Mouse (Mus musculus) hindbrain, embryonic 10.5 days (tissue): ENCODE measurements around the gene Prkar2b. TPM values are rescaled to one million over a fixed set of nuclear protein-coding genes. Genes with fewer than 3 reads are reported as not detected.

ENCODE experiments used
- DNase-seq: peaks from one replicate; pipeline ENCODE4 v3.0.0-alpha.2; 2017; ENCODE audit warnings: low spot score
- H3K27ac ChIP-seq: fragments of 300-500 bp; sonication (generic); 2 replicates; pipeline ENCODE4 v1.5.1; 2016; ENCODE audit warnings: mild to moderate bottlenecking, moderate library complexity
- H3K27me3 ChIP-seq: fragments of 300-500 bp; sonication (generic); 2 replicates; pipeline ENCODE4 v1.6.1; 2016; ENCODE audit warnings: mild to moderate bottlenecking; ENCODE audit not compliant: poor library complexity, insufficient read depth, severe bottlenecking
- H3K36me3 ChIP-seq: fragments of 300-500 bp; sonication (generic); 2 replicates; pipeline ENCODE4 v1.6.1; 2016; ENCODE audit warnings: mild to moderate bottlenecking, moderate library complexity
- H3K4me1 ChIP-seq: fragments of 300-500 bp; sonication (generic); replicated peaks from 2 replicates; pipeline ENCODE4 v1.6.1; 2016; ENCODE audit warnings: mild to moderate bottlenecking
- H3K4me3 ChIP-seq: fragments of 300-500 bp; sonication (generic); 2 replicates; pipeline ENCODE4 v1.5.1; 2016; ENCODE audit warnings: mild to moderate bottlenecking, moderate library complexity
- H3K9me3 ChIP-seq: fragments of 300-500 bp; sonication (generic); 2 replicates; pipeline ENCODE4 v1.6.1; 2016; ENCODE audit warnings: mild to moderate bottlenecking, moderate library complexity
- WGBS: fragments of 180-500 bp; shearing (Covaris S2); methylation state at CpG from one replicate; pipeline ENCODE4 v1.1.7; 2016; 5-methylcytosine and 5-hydroxymethylcytosine counted together
- polyA plus RNA-seq: library from polyadenylated mRNA; unstranded; fragments of >200 nt; fragmentation: Nextera tagmentation; extraction: Ambion mirVana; gene quantifications from 2 replicates; pipeline ENCODE4 v1.2.1, GENCODE M21; 2016

Prkar2b gene
- polyA plus RNA-seq, 1 experiment from 2014 or later, result 40.4 TPM

DNA sequence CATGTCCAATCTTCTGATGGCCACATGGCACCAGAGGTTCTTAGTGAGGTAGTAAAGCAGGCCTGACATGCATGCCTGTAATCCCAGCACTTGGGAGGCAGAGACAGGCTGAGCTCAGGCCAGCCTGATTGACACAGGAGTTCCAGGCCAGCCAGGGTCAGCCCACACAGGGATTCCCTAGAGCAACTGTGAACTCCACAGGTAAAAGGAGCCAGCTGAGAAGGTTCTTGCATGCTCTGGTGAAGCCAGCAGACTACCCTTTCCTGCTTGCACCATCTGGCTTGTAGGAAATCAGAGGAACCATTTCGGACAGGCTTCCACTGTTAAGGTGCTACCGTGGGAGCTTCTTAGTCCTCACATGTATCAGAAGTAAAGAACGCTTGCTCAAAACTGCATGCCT lies 5.3 kb downstream of the Prkar2b start:
- no peak overlapping the region for H3K4me3 ChIP-seq
- WGBS, result 94% methylated on average over 3 of the region's 3 CpGs
- H3K27ac ChIP-seq, result no peak overlapping the region
- H3K9me3 ChIP-seq, result no peaks in the 10 kb centered on the region
- H3K27me3 ChIP-seq, result no peaks in the 10 kb centered on the region
- no peaks in the 10 kb centered on the region for H3K36me3 ChIP-seq
- peaks cover 23% of the 10 kb centered on the region for H3K4me1 ChIP-seq
- DNase-seq, result no peak

DNA sequence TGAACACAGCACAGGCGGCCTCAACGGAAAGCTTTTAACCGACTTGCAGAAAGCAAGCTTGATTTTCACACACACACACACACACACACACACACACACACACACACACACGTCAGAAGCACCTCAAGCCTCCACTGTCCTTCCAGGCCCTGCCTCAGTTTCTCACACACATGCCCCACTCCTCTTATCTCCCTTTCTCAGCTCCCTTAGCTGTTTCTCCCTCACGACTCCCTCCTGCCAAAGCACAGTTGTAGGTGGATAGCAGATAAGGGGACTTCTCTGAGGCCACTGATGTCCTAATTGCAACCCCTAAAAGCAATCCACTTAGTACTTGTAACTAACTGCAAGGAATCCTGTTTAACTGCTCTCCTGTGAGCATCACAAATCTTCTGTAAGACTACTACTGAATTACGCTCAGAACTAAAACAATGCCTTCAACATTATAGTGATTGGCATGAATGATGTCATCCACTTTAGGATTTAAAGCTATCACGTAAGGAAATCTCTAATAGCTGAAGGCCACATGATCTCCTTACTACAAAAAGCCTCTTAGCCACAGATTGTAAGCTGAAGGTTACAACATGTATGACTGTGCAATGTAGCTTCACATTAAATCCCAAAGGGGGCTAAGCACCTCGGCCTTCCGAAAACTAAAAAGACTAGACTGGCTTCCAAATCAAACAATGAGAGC lies 6.5 kb downstream of the Prkar2b start:
- Histone ChIP-seq H3K4me3 (no peak overlapping the region), H3K4me1 (peaks cover 19% of the 10 kb centered on the region), H3K27me3 (no peaks in the 10 kb centered on the region), H3K36me3 (no peaks in the 10 kb centered on the region), H3K27ac (peak overlapping the region; percentile 6; the same call in 1 of the 2 replicates), H3K9me3 (no peaks in the 10 kb centered on the region)
- no peak for DNase-seq
- WGBS, result 80% methylated on average over 9 of the region's 9 CpGs

DNA sequence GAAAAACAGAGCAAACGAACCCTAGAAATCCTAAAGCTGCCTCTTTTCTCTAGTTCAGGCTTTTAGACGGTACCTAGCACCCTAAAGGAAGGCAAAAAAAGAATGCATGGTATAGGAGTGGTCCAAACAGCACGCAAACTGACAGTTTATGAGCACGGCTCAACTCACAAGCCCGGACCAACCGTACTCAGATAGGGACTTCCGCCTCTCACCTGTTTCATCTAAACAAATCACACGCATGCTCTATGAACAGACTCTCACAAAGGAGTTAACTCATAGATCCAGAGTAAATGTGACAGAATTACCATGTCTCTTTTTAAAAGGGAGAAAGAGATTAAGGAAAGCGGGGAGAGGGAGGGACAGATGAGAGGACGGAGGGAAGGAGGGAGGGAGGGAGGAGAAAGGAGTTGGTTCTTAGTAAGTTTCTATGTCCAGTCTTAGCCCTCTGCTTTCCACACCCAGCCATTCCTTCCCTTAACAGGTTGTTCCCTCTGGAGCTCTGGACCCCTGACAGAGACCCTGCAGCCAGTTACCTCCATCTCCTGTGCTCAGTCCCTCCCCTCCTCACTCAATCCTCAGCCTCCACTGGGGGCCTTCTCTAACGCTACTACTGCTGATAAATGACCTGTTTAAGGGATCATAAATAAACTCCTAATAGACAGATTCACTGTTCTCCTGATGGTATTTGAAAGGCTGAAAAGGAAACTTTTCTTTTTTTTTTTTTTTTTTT lies 7.3 kb downstream of the Prkar2b start:
- H3K9me3 ChIP-seq, result no peaks in the 10 kb centered on the region
- no peak for DNase-seq
- H3K27me3 ChIP-seq, result no peaks in the 10 kb centered on the region
- H3K36me3 ChIP-seq, result no peaks in the 10 kb centered on the region
- 0 out of 2 replicates have a peak overlapping the region, but pooled peaks have one; percentile 25 for H3K27ac ChIP-seq
- H3K4me1 ChIP-seq, result peaks cover 11% of the 10 kb centered on the region
- no peak overlapping the region for H3K4me3 ChIP-seq
- 77% methylated on average over 11 of the region's 11 CpGs for WGBS

DNA sequence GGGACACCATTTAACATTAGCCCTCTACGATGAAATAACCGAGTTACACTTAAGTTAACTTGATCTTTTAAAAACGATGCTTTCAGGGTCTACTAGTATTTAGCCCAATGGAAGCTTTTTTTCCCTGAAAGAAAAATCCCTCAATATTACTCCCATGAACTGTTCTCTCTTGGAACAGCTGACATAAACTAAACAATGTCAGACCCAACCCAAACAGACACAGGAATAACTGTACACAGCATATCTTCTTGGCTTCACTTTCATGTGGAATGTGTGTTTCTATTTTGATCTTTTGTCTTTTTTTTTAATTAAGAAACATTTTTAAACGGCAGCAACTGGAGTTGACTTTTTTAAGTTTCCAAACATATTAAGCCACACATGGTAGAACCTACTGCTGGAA lies 8.2 kb downstream of the Prkar2b start:
- Histone ChIP-seq H3K4me1 (peaks cover 4% of the 10 kb centered on the region; the same call in 1 of the 2 replicates), H3K27ac (no peak overlapping the region), H3K27me3 (no peaks in the 10 kb centered on the region), H3K9me3 (no peaks in the 10 kb centered on the region), H3K4me3 (no peak overlapping the region), H3K36me3 (no peaks in the 10 kb centered on the region)
- DNase-seq, result no peak
- whole genome bisulfite sequencing, result 87% methylated on average over 4 of the region's 4 CpGs

DNA sequence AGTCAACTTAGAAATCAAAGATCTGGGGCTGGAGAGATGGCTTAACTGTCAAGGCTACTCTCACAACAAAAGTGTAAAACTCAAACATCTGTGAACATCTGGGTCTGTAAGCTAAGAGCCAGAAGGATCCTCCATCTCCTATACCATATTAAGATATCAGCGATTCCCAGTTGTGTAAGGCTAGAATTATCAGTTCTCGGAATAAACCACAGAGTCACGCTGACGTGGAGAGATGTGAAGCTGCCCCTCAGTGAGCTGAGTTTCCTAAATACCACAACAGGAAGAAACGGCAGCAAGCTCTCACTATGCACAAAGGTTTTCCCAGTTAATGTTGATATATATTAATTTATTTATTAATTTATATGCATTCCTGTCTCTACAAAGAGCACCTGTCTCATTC lies 10.9 kb downstream of the Prkar2b start:
- H3K27ac ChIP-seq, result no peak overlapping the region
- H3K4me1 ChIP-seq, result peaks cover 6% of the 10 kb centered on the region
- H3K27me3 ChIP-seq, result no peaks in the 10 kb centered on the region
- H3K36me3 ChIP-seq, result no peaks in the 10 kb centered on the region
- no peak for DNase-seq
- no peak overlapping the region for H3K4me3 ChIP-seq
- no peaks in the 10 kb centered on the region for H3K9me3 ChIP-seq
- WGBS, result 85% methylated on average over 5 of the region's 5 CpGs

DNA sequence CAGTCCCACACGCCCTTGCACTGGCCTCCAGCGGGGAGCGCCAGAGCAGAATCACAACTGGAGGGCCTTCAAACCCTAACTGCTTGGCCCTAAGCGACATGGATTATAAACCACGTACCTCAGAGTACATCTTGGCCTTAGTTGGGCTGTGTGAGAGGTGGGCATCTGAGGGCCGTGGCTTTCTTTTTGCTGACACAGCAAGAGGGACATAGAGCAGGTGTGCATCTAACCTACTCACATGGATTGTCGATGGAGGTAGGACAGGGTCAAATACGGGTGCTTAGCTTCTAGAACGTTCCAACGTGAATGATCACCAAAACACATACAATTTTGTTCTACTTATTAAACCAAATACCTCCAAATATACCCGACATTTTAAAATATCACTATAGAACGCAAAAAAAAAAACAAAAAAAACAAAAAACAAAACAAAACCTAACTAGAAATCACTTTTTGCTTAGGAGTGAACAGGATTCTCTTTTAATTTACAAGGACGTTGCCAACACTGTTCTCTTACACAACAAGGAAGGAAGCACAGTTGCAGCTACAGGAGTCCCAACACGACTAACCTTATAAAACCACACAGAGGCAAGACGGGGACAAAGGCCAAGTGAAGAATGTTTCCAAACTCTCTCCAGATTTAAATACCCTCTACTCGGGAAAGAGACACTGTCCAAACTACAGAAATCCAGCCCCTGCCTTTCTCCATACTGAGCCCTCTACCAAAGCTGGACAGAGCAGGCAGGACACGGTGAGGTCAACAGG lies 15.3 kb downstream of the Prkar2b start:
- peaks cover 11% of the 10 kb centered on the region for H3K4me1 ChIP-seq
- H3K4me3 ChIP-seq, result no peak overlapping the region
- no peaks in the 10 kb centered on the region for H3K27me3 ChIP-seq
- no peaks in the 10 kb centered on the region for H3K9me3 ChIP-seq
- 82% methylated on average over 17 of the region's 17 CpGs for WGBS
- peak overlapping the region; percentile 50 for H3K27ac ChIP-seq
- H3K36me3 ChIP-seq, result no peaks in the 10 kb centered on the region
- no peak for DNase-seq

DNA sequence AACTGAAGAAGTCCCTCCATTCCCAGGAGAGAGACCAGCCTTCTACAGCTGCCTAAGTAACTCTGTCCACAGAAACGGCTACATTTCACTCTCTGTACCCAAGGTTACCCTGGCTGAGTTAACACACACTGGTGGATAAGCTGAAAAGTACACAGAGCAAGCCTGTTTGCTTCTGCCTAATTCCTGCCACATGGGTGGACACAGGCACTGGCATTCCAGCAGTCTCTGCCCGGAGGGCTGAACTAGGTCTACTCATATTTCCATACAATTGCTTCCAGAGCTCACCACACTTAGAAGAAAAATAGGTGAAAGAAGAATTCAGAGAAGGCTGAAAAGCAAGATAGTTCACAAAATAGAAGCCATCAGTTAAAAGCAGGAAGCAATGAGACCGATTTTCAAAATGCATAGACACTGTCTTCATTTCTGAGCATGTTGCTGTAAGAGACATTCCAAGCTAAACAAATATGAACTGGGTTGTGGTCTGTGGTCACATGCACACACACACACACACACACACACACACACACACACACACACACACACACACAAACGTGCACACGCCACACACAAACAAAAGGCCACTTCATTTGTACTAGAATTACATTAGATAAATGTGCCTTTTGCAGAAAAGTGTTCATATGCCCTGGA lies 16.5 kb downstream of the Prkar2b start:
- peak overlapping the region; percentile 50 for H3K27ac ChIP-seq
- H3K27me3 ChIP-seq, result no peaks in the 10 kb centered on the region
- peak; percentile 52 for DNase-seq
- H3K4me3 ChIP-seq, result no peak overlapping the region
- WGBS, result 65% methylated on average over 5 of the region's 5 CpGs
- H3K4me1 ChIP-seq, result peaks cover 11% of the 10 kb centered on the region
- no peaks in the 10 kb centered on the region for H3K9me3 ChIP-seq
- H3K36me3 ChIP-seq, result no peaks in the 10 kb centered on the region

DNA sequence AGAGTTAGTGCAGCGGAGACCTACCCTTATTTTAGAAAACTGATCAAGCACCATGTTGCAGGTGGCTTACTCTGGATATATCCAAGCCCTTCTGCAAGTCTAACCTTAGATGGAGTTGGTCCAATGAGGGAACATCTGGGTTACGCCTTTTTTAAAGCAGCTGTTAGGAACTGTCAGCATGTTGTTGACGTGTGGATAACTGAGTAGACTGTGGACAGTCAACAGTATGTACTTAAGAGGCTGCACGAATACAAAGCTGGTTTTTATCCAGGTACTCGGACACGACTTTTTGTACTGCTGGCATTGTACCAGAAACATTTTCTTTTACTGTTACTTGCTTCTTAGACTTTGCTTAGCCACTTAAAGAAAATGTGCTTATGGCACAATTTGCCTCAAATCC lies 27.6 kb downstream of the Prkar2b start:
- WGBS, result 90% methylated on average over 6 of the region's 6 CpGs
- Histone ChIP-seq H3K27me3 (no peaks in the 10 kb centered on the region), H3K9me3 (no peaks in the 10 kb centered on the region), H3K36me3 (no peaks in the 10 kb centered on the region), H3K27ac (no peak overlapping the region), H3K4me1 (no peaks in the 10 kb centered on the region), H3K4me3 (no peak overlapping the region)
- no peak for DNase-seq

DNA sequence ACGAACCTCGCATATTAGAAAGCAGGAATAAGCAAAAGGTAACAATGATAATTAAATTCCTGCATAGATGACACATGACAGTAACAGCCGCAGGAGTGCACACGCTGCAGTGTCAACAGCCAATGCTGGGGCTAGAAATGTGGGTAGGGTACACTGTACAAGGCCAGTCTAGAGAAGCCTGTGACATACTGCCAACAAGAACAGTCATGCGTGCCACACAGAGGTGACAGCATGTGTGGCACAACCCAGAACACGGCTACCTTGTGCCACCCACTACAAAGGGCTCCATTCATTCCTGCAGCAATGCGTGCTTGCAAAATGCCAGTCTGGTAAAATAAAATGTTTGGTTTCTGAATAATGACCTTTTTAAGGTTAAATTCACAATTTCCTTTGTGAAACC lies 28.2 kb downstream of the Prkar2b start:
- no peaks in the 10 kb centered on the region for H3K27me3 ChIP-seq
- H3K4me3 ChIP-seq, result no peak overlapping the region
- DNase-seq, result no peak
- no peaks in the 10 kb centered on the region for H3K9me3 ChIP-seq
- H3K36me3 ChIP-seq, result no peaks in the 10 kb centered on the region
- WGBS, result 94% methylated on average over 7 of the region's 7 CpGs
- no peaks in the 10 kb centered on the region for H3K4me1 ChIP-seq
- H3K27ac ChIP-seq, result no peak overlapping the region

DNA sequence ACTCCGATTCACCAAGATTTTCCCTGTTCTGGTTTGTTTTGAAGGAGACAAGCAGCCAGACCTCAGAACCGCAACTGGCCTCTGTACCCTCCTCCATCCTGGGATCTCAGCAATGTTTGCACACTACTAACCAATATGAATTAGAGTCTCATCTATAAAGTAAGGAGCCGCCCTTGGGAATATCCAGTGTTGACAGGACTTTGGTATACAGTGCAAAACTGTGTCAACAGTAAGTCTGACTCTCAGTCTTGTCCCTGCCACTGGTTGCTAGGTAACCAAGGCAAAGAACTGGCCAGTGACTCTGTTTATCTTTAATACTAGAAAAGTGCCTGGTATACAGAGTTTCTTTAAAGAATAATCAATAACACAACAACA lies 42.7 kb downstream of the Prkar2b start:
- Histone ChIP-seq H3K36me3 (0 out of 2 replicates have a peak, but pooled peaks cover 3% of the 10 kb centered on the region), H3K27me3 (no peaks in the 10 kb centered on the region), H3K4me3 (no peak overlapping the region), H3K4me1 (peaks cover 18% of the 10 kb centered on the region; the same call in 1 of the 2 replicates), H3K27ac (no peak overlapping the region), H3K9me3 (no peaks in the 10 kb centered on the region)
- no peak for DNase-seq
- WGBS, result 69% methylated on average over 3 of the region's 3 CpGs

DNA sequence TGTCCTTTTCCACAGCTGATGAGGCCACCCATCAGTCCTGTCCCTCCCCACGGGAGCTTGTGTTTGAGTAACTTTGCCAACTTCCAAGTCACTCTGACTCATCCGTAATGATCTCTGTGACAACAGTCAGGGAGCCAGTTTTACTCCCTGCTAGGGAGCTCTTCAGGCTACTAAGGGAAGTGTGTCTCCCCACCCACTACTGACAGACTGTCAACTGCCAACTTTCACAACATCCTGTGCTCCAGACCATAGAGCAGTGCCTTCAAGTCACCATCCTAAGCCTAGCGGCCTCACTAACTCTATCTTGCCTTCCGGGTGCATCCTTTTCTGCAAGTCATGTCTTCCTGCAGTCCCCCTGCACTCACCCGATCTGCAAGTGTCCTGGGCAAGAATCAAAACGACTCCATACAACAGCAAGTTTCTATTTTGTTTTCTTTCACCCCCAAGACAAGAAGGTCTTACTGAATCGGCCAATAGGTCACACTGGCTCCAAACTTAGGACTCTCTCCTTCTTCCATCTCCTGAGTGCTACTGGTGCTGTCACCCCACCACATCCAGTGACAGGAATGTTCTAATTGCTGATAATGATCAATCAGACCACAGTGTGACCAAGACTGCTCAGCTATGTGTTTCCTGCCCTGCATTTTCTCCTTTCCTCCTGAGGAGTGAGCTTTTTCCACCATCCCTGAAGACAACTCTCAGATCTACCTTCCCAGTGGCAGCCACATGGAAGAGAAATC lies 43.3 kb downstream of the Prkar2b start:
- Histone ChIP-seq H3K27ac (no peak overlapping the region), H3K36me3 (0 out of 2 replicates have a peak, but pooled peaks cover 3% of the 10 kb centered on the region), H3K4me1 (peaks cover 20% of the 10 kb centered on the region; the same call in 1 of the 2 replicates), H3K27me3 (no peaks in the 10 kb centered on the region), H3K9me3 (no peaks in the 10 kb centered on the region), H3K4me3 (no peak overlapping the region)
- DNase-seq, result no peak
- WGBS, result 63% methylated on average over 7 of the region's 7 CpGs

DNA sequence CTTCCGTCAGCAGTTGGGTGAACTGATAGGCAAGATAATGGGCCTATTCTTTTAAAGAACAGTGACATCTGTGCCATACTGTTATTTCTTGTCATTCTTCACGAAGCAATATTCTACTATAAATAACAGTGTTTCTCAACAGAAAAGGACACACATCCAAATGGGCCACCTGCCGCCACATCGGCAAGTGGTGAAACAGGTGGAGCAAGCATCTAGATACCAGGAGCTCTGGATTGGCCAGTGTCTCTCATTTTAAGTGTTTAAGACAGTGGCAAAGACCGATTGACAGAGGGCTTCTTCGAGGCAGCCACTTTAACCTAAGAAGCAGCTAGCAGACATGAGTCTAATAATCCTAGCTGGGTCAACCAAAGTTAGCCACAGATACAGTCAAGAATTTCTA lies 44.6 kb downstream of the Prkar2b start:
- no peak for DNase-seq
- 84% methylated on average over 6 of the region's 6 CpGs for WGBS
- no peaks in the 10 kb centered on the region for H3K27me3 ChIP-seq
- no peak overlapping the region for H3K27ac ChIP-seq
- H3K4me1 ChIP-seq, result peaks cover 23% of the 10 kb centered on the region; the same call in 1 of the 2 replicates
- no peaks in the 10 kb centered on the region for H3K9me3 ChIP-seq
- no peak overlapping the region for H3K4me3 ChIP-seq
- 0 out of 2 replicates have a peak, but pooled peaks cover 2% of the 10 kb centered on the region for H3K36me3 ChIP-seq
